Mouse (Mus musculus) midbrain, embryonic 15.5 days (tissue): Measurements from ENCODE around the gene Gucy2g. TPM values are rescaled to one million over a fixed set of nuclear protein-coding genes. Genes with fewer than 3 reads are reported as not detected.

ENCODE experiments used
- ATAC-seq: fragments of 200-750 bp; cut with Nextera tagmentation; replicated peaks from 2 replicates; pipeline ENCODE4 v1.8.0; 2017; ENCODE audit warnings: moderate TSS enrichment
- H3K27ac ChIP-seq: fragments of 300-500 bp; sonication (generic); 2 replicates; pipeline ENCODE4 v1.5.1; 2015; ENCODE audit warnings: mild to moderate bottlenecking, inconsistent platforms
- H3K27me3 ChIP-seq: fragments of 300-500 bp; sonication (generic); replicated peaks from 2 replicates; pipeline ENCODE4 v1.6.1; 2015; ENCODE audit warnings: inconsistent platforms
- H3K36me3 ChIP-seq: fragments of 300-500 bp; sonication (generic); replicated peaks from 2 replicates; pipeline ENCODE4 v1.6.1; 2015; ENCODE audit warnings: inconsistent platforms
- H3K4me1 ChIP-seq: fragments of 300-500 bp; sonication (generic); 2 replicates; pipeline ENCODE4 v1.6.1; 2015; ENCODE audit warnings: inconsistent platforms
- H3K4me2 ChIP-seq: fragments of 300-500 bp; sonication (generic); 2 replicates; pipeline ENCODE4 v1.6.1; 2015; ENCODE audit warnings: inconsistent platforms, mild to moderate bottlenecking, moderate library complexity
- H3K4me3 ChIP-seq: fragments of 300-500 bp; sonication (generic); 2 replicates; pipeline ENCODE4 v1.5.1; 2015; ENCODE audit warnings: mild to moderate bottlenecking, inconsistent platforms
- H3K9ac ChIP-seq: fragments of 300-500 bp; sonication (generic); 2 replicates; pipeline ENCODE4 v1.6.1; 2015; ENCODE audit warnings: mild to moderate bottlenecking, inconsistent platforms
- H3K9me3 ChIP-seq: fragments of 300-500 bp; sonication (generic); 2 replicates; pipeline ENCODE4 v1.6.1; 2016; ENCODE audit warnings: inconsistent platforms
- WGBS: fragments of 180-500 bp; shearing (Covaris S2); methylation state at CpG from one replicate; pipeline ENCODE4 v1.1.7; 2015; ENCODE audit warnings: mixed read lengths; 5-methylcytosine and 5-hydroxymethylcytosine counted together
- polyA plus RNA-seq: library from polyadenylated mRNA; unstranded; fragments of >200 nt; fragmentation: Nextera tagmentation; extraction: Ambion mirVana; gene quantifications from 2 replicates; pipeline ENCODE4 v1.2.1, GENCODE M21; 2015

Gucy2g gene
- polyA plus RNA-seq: not detected in 2 replicates

GRCm38 (mm10) chr19:55241186-55241645, at the start of gene Gucy2g:
Gucy2g (minus strand) TSS chr19:55241236.
- Histone ChIP-seq H3K9ac (no peak within 1 kb of the TSS), H3K4me3 (no peak within 1 kb of the TSS), H3K4me1 (no peaks in the 10 kb centered on the region), H3K27ac (no peak within 1 kb of the TSS), H3K27me3 (no peaks in the 10 kb centered on the region), H3K4me2 (no peak within 1 kb of the TSS), H3K9me3 (no peaks in the 10 kb centered on the region), H3K36me3 (no peaks in the 10 kb centered on the region)
- ATAC-seq: no peak
- WGBS: 76% methylated on average over 6 of the region's 6 CpGs

- Histone ChIP-seq H3K4me2 (no peak overlapping the region), H3K9ac (no peak overlapping the region), H3K9me3 (no peaks in the 10 kb centered on the region), H3K36me3 (peaks cover 2% of the 10 kb centered on the region; the same call in 1 of the 2 replicates), H3K27ac (no peak overlapping the region), H3K27me3 (no peaks in the 10 kb centered on the region), H3K4me1 (no peaks in the 10 kb centered on the region), H3K4me3 (no peak overlapping the region)
- no peak for ATAC-seq
Observed at GRCm38 (mm10) chr19:55288974-55289373, 47.9 kb upstream of the Gucy2g start.

- Histone ChIP-seq H3K9ac (no peak overlapping the region), H3K9me3 (no peaks in the 10 kb centered on the region), H3K27me3 (no peaks in the 10 kb centered on the region), H3K27ac (no peak overlapping the region), H3K4me1 (no peaks in the 10 kb centered on the region), H3K36me3 (peaks cover 2% of the 10 kb centered on the region; the same call in 1 of the 2 replicates), H3K4me2 (no peak overlapping the region), H3K4me3 (no peak overlapping the region)
- WGBS: 92% methylated on average over 4 of the region's 4 CpGs
- no peak for ATAC-seq
Observed at GRCm38 (mm10) chr19:55286034-55286433, 45.0 kb upstream of the Gucy2g start.

GRCm38 (mm10) chr19:55284093-55284492, 43.1 kb upstream of the Gucy2g start:
- Histone ChIP-seq H3K4me2 (no peak overlapping the region), H3K4me3 (no peak overlapping the region), H3K4me1 (no peaks in the 10 kb centered on the region), H3K27ac (no peak overlapping the region), H3K27me3 (no peaks in the 10 kb centered on the region), H3K36me3 (peaks cover 2% of the 10 kb centered on the region; the same call in 1 of the 2 replicates), H3K9me3 (no peaks in the 10 kb centered on the region), H3K9ac (no peak overlapping the region)
- ATAC-seq: no peak
- WGBS: 96% methylated on average over 4 of the region's 4 CpGs

GRCm38 (mm10) chr19:55276770-55277169, 35.7 kb upstream of the Gucy2g start:
- Histone ChIP-seq H3K9me3 (no peaks in the 10 kb centered on the region), H3K27me3 (no peaks in the 10 kb centered on the region), H3K4me1 (no peaks in the 10 kb centered on the region), H3K4me2 (no peak overlapping the region), H3K36me3 (no peaks in the 10 kb centered on the region), H3K4me3 (no peak overlapping the region), H3K9ac (no peak overlapping the region), H3K27ac (no peak overlapping the region)
- ATAC-seq: no peak
- WGBS: 94% methylated on average over 3 of the region's 3 CpGs

- Histone ChIP-seq H3K9ac (no peak overlapping the region), H3K4me2 (no peak overlapping the region), H3K9me3 (no peaks in the 10 kb centered on the region), H3K4me3 (no peak overlapping the region), H3K4me1 (no peaks in the 10 kb centered on the region), H3K36me3 (no peaks in the 10 kb centered on the region), H3K27me3 (no peaks in the 10 kb centered on the region), H3K27ac (no peak overlapping the region)
- ATAC-seq: no peak
- 81% methylated on average over 4 of the region's 4 CpGs for WGBS
Observed at GRCm38 (mm10) chr19:55276100-55276499, 35.1 kb upstream of the Gucy2g start.

GRCm38 (mm10) chr19:55273340-55273739, 32.3 kb upstream of the Gucy2g start:
- Histone ChIP-seq H3K27ac (no peak overlapping the region), H3K4me3 (no peak overlapping the region), H3K36me3 (no peaks in the 10 kb centered on the region), H3K4me2 (no peak overlapping the region), H3K27me3 (no peaks in the 10 kb centered on the region), H3K9me3 (no peaks in the 10 kb centered on the region), H3K4me1 (no peaks in the 10 kb centered on the region), H3K9ac (no peak overlapping the region)
- no peak for ATAC-seq
- 78% methylated on average over 6 of the region's 6 CpGs for WGBS

- Histone ChIP-seq H3K9ac (no peak overlapping the region), H3K4me1 (no peaks in the 10 kb centered on the region), H3K27ac (no peak overlapping the region)
Observed at GRCm38 (mm10) chr19:55271448-55271847, 30.4 kb upstream of the Gucy2g start.

GRCm38 (mm10) chr19:55269051-55269450, 28.0 kb upstream of the Gucy2g start:
- H3K4me3 ChIP-seq: no peak overlapping the region
- no peaks in the 10 kb centered on the region for H3K36me3 ChIP-seq
- no peak overlapping the region for H3K4me2 ChIP-seq
- ATAC-seq: no peak
- H3K27ac ChIP-seq: no peak overlapping the region
- no peak overlapping the region for H3K9ac ChIP-seq
- H3K27me3 ChIP-seq: no peaks in the 10 kb centered on the region
- 79% methylated on average over 5 of the region's 5 CpGs for WGBS
- no peaks in the 10 kb centered on the region for H3K4me1 ChIP-seq
- no peaks in the 10 kb centered on the region for H3K9me3 ChIP-seq

More at GRCm38 (mm10) chr19:55271448-55271847, 30.4 kb upstream of the Gucy2g start:
- no peak for ATAC-seq
- Histone ChIP-seq H3K4me2 (no peak overlapping the region), H3K9me3 (no peaks in the 10 kb centered on the region), H3K27me3 (no peaks in the 10 kb centered on the region), H3K36me3 (no peaks in the 10 kb centered on the region), H3K4me3 (no peak overlapping the region)
- WGBS: 27% methylated on average over 3 of the region's 3 CpGs

GRCm38 (mm10) chr19:55268150-55268549, 27.1 kb upstream of the Gucy2g start:
- no peak overlapping the region for H3K4me3 ChIP-seq
- no peak for ATAC-seq
- H3K4me1 ChIP-seq: no peaks in the 10 kb centered on the region
- H3K9me3 ChIP-seq: no peaks in the 10 kb centered on the region
- H3K4me2 ChIP-seq: no peak overlapping the region
- H3K27me3 ChIP-seq: no peaks in the 10 kb centered on the region
- H3K36me3 ChIP-seq: no peaks in the 10 kb centered on the region
- no peak overlapping the region for H3K27ac ChIP-seq
- 82% methylated on average over 3 of the region's 3 CpGs for WGBS
- H3K9ac ChIP-seq: no peak overlapping the region

GRCm38 (mm10) chr19:55266786-55267185, 25.8 kb upstream of the Gucy2g start:
- WGBS: 78% methylated on average over 3 of the region's 3 CpGs
- ATAC-seq: no peak
- H3K4me3 ChIP-seq: no peak overlapping the region
- H3K4me2 ChIP-seq: no peak overlapping the region
- no peaks in the 10 kb centered on the region for H3K4me1 ChIP-seq
- H3K36me3 ChIP-seq: no peaks in the 10 kb centered on the region
- H3K27me3 ChIP-seq: no peaks in the 10 kb centered on the region
- H3K9ac ChIP-seq: no peak overlapping the region
- no peak overlapping the region for H3K27ac ChIP-seq
- H3K9me3 ChIP-seq: no peaks in the 10 kb centered on the region

GRCm38 (mm10) chr19:55265269-55265668, 24.2 kb upstream of the Gucy2g start:
- H3K4me2 ChIP-seq: no peak overlapping the region
- no peak overlapping the region for H3K4me3 ChIP-seq
- H3K9me3 ChIP-seq: no peaks in the 10 kb centered on the region
- no peaks in the 10 kb centered on the region for H3K36me3 ChIP-seq
- no peaks in the 10 kb centered on the region for H3K4me1 ChIP-seq
- 84% methylated on average over 3 of the region's 3 CpGs for WGBS
- no peak overlapping the region for H3K9ac ChIP-seq
- H3K27ac ChIP-seq: no peak overlapping the region
- H3K27me3 ChIP-seq: no peaks in the 10 kb centered on the region
- ATAC-seq: no peak

- no peak overlapping the region for H3K4me3 ChIP-seq
- H3K9ac ChIP-seq: no peak overlapping the region
- no peaks in the 10 kb centered on the region for H3K27me3 ChIP-seq
- no peaks in the 10 kb centered on the region for H3K36me3 ChIP-seq
- WGBS: 79% methylated on average over 12 of the region's 12 CpGs
- H3K4me2 ChIP-seq: no peak overlapping the region
- H3K4me1 ChIP-seq: no peaks in the 10 kb centered on the region
- ATAC-seq: no peak
- no peaks in the 10 kb centered on the region for H3K9me3 ChIP-seq
- H3K27ac ChIP-seq: no peak overlapping the region
Observed at GRCm38 (mm10) chr19:55260389-55261184, 19.6 kb upstream of the Gucy2g start.
